10 mouse cellular contexts compared by ENCODE assay signal in the genomic region with DNA sequence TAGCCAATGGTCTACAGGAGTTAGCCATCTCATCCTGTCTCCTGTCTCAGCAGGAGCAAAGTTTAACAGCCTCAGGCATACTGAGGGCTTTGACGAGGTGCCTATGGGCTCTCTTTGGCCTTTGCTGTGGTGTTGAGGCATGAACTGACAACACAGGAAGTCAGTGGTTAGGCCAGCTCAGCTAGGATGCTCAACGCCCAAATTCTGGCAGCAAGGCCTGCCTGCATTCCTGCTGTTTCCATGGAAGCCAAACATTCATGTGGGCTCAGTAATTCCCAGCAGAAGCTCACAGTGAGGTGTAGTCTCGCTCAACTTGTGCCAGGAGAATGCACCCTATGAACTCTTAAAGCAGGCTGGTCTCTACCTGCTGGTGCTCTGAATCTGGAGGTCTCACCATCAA. TPM values are rescaled to one million over a fixed set of nuclear protein-coding genes. Genes with fewer than 3 reads are reported as not detected.
A peak's percentile ranks its signal among the peaks of the same experiment; 100 is the strongest.
DNase-seq lines count a peak whose midpoint lies in the region; ATAC-seq and TF ChIP-seq lines count a peak whose summit lies in the region.
"Had no signal": no experiment of that assay in that cellular context is flagged by ENCODE, and none has a peak within 500 bp of the region (broad histone marks: within the 10 kb centered on the region; RNA-seq: fewer than 3 reads in every experiment).

No protein-coding gene starts in this region.

- no peak overlapping the region for H3K4me3 ChIP-seq in heart, embryonic 10.5 days
- no peak overlapping the region for H3K4me3 ChIP-seq in lung, embryonic 16.5 days (ENCODE audit: low read length)
- H3K4me3 ChIP-seq in liver, embryonic 12.5 days = no peak overlapping the region
- H3K4me3 ChIP-seq in intestine, postnatal 0 days (ENCODE audit: low read depth, low read length) = no peak overlapping the region
- H3K4me3 ChIP-seq: heart, embryonic 15.5 days; neural tube, embryonic 13.5 days had no signal

- no peak overlapping the region for H3K9ac ChIP-seq in lung, embryonic 16.5 days (ENCODE audit: low read length)
- H3K9ac ChIP-seq in liver, embryonic 12.5 days = no peak overlapping the region
- no peak overlapping the region for H3K9ac ChIP-seq in intestine, postnatal 0 days (ENCODE audit: low read depth, low read length)
- H3K9ac ChIP-seq: heart, embryonic 15.5 days; neural tube, embryonic 13.5 days had no signal

- no peak for TF ChIP-seq CTCF in intestine, postnatal 0 days (IDR thresholded peaks at IDR 0.05; ENCODE audit: low read depth)

- DNase-seq in heart, adult 18-20 months = peak; percentile 16 to 18
- no peak for DNase-seq in heart, embryonic 10.5 days (ENCODE audit: low spot score)
- DNase-seq in lung, postnatal 14 days = no peak
- peak; percentile 9 for DNase-seq in adipocyte (ENCODE audit: low spot score)
- peak; percentile 9 for DNase-seq in mesoderm, embryonic 11.5 days (ENCODE audit: low read depth, low spot score)

- H3K36me3 ChIP-seq in heart, embryonic 10.5 days = no peaks in the 10 kb centered on the region
- H3K36me3 ChIP-seq in lung, embryonic 16.5 days (ENCODE audit: control insufficient read depth, insufficient read depth, low read length) = no peaks in the 10 kb centered on the region
- H3K36me3 ChIP-seq in liver, embryonic 12.5 days = no peaks in the 10 kb centered on the region
- H3K36me3 ChIP-seq in intestine, postnatal 0 days (ENCODE audit: control insufficient read depth, insufficient read depth) = no peaks in the 10 kb centered on the region
- H3K36me3 ChIP-seq: heart, embryonic 15.5 days; neural tube, embryonic 13.5 days had no signal

- WGBS in heart, embryonic 10.5 days = 51% methylated on average over 3 of the region's 3 CpGs
- WGBS in lung, embryonic 16.5 days = 36% methylated on average over 3 of the region's 3 CpGs
- 24% methylated on average over 3 of the region's 3 CpGs for WGBS in liver, embryonic 12.5 days (ENCODE audit: insufficient replicate concordance)
- 60% methylated on average over 3 of the region's 3 CpGs for WGBS in intestine, postnatal 0 days

- H3K27me3 ChIP-seq in heart, embryonic 10.5 days (ENCODE audit: insufficient read depth, poor library complexity, severe bottlenecking) = no peaks in the 10 kb centered on the region
- H3K27me3 ChIP-seq in lung, embryonic 16.5 days (ENCODE audit: control insufficient read depth, insufficient read depth, low read depth, low read length) = no peaks in the 10 kb centered on the region
- H3K27me3 ChIP-seq in liver, embryonic 12.5 days (replicated peaks) = no peaks in the 10 kb centered on the region
- H3K27me3 ChIP-seq in intestine, postnatal 0 days (replicated peaks; ENCODE audit: control insufficient read depth, insufficient read depth, low read length) = no peaks in the 10 kb centered on the region
- H3K27me3 ChIP-seq: heart, embryonic 15.5 days; neural tube, embryonic 13.5 days had no signal

- no peaks in the 10 kb centered on the region for H3K4me1 ChIP-seq in heart, embryonic 10.5 days
- H3K4me1 ChIP-seq in lung, embryonic 16.5 days (replicated peaks; ENCODE audit: control insufficient read depth, insufficient read depth, low read length) = no peaks in the 10 kb centered on the region
- H3K4me1 ChIP-seq in liver, embryonic 12.5 days = no peaks in the 10 kb centered on the region
- H3K4me1 ChIP-seq in intestine, postnatal 0 days (replicated peaks; ENCODE audit: control insufficient read depth, insufficient read depth, low read length) = no peaks in the 10 kb centered on the region
- H3K4me1 ChIP-seq: heart, embryonic 15.5 days; neural tube, embryonic 13.5 days had no signal

- peaks cover 7% of the 10 kb centered on the region for H3K9me3 ChIP-seq in heart, embryonic 10.5 days
- H3K9me3 ChIP-seq in lung, embryonic 16.5 days (ENCODE audit: control insufficient read depth, low read length) = no peaks in the 10 kb centered on the region
- H3K9me3 ChIP-seq in liver, embryonic 12.5 days (replicated peaks) = no peaks in the 10 kb centered on the region
- H3K9me3 ChIP-seq in intestine, postnatal 0 days (ENCODE audit: control insufficient read depth) = 0 out of 2 replicates have a peak, but pooled peaks cover 2% of the 10 kb centered on the region

- H3K4me2 ChIP-seq in lung, embryonic 16.5 days (ENCODE audit: low read depth, low read length) = no peak overlapping the region
- no peak overlapping the region for H3K4me2 ChIP-seq in liver, embryonic 12.5 days
- no peak overlapping the region for H3K4me2 ChIP-seq in intestine, postnatal 0 days (replicated peaks; ENCODE audit: low read depth)
- H3K4me2 ChIP-seq: heart, embryonic 15.5 days; neural tube, embryonic 13.5 days had no signal

- no peak overlapping the region for H3K27ac ChIP-seq in heart, embryonic 10.5 days
- H3K27ac ChIP-seq in lung, embryonic 16.5 days (ENCODE audit: low read length) = no peak overlapping the region
- H3K27ac ChIP-seq in liver, embryonic 12.5 days = no peak overlapping the region
- H3K27ac ChIP-seq in intestine, postnatal 0 days (ENCODE audit: low read depth, low read length) = no peak overlapping the region
- H3K27ac ChIP-seq: heart, embryonic 15.5 days; neural tube, embryonic 13.5 days had no signal

- ATAC-seq in lung, embryonic 16.5 days (ENCODE audit: low read depth) = 0 out of 2 replicates have a peak, but pooled peaks have one; percentile 23
- no peak for ATAC-seq in liver, embryonic 12.5 days
- ATAC-seq in intestine, postnatal 0 days = no peak

RNA-seq across cellular contexts. Expression of a gene that starts 43.1 kb away (rescaled TPM):
- total RNA-seq in heart, adult 18-20 months (2021) = 10 to 100 TPM; 20.6 to 21.5 TPM
- 17.5 and 18.7 TPM in 2 replicates for polyA plus RNA-seq in heart, embryonic 10.5 days (2016; fragmentation: Nextera tagmentation; extraction: Ambion mirVana)
- polyA plus RNA-seq in lung, embryonic 16.5 days (2015; fragmentation: Nextera tagmentation; extraction: Ambion mirVana) = 24.8 and 25.5 TPM in 2 replicates
- 12.4 and 14.2 TPM in 2 replicates for polyA plus RNA-seq in liver, embryonic 12.5 days (2016; fragmentation: Nextera tagmentation; extraction: Ambion mirVana)
- polyA plus RNA-seq in intestine, postnatal 0 days (2015; fragmentation: Nextera tagmentation; extraction: Ambion mirVana) = 21.5 and 23.8 TPM in 2 replicates

RNA-seq across cellular contexts. Expression of a gene that starts 43.4 kb away (rescaled TPM):
- total RNA-seq in heart, adult 18-20 months (2021) = 1 to 10 TPM; 2.7 to 3.2 TPM
- 3.8 and 4.7 TPM in 2 replicates for polyA plus RNA-seq in heart, embryonic 10.5 days (2016; fragmentation: Nextera tagmentation; extraction: Ambion mirVana)
- polyA plus RNA-seq in lung, embryonic 16.5 days (2015; fragmentation: Nextera tagmentation; extraction: Ambion mirVana) = 3.6 and 3.8 TPM in 2 replicates
- polyA plus RNA-seq in liver, embryonic 12.5 days (2016; fragmentation: Nextera tagmentation; extraction: Ambion mirVana) = 3.7 and 4.0 TPM in 2 replicates
- polyA plus RNA-seq in intestine, postnatal 0 days (2015; fragmentation: Nextera tagmentation; extraction: Ambion mirVana) = 2.5 and 3.2 TPM in 2 replicates

Comparison
In these comparisons a context has a peak if more than half of its experiments do, and no peak if none do; other contexts are left out.
1. DNase-seq: peak in heart, adult 18-20 months (2 of 2), adipocyte (single experiment) and mesoderm, embryonic 11.5 days (single experiment); none in heart, embryonic 10.5 days (single experiment) and lung, postnatal 14 days (single experiment).